Comparison of ENCODE assay signal across 7 mouse cellular contexts in the genomic region with DNA sequence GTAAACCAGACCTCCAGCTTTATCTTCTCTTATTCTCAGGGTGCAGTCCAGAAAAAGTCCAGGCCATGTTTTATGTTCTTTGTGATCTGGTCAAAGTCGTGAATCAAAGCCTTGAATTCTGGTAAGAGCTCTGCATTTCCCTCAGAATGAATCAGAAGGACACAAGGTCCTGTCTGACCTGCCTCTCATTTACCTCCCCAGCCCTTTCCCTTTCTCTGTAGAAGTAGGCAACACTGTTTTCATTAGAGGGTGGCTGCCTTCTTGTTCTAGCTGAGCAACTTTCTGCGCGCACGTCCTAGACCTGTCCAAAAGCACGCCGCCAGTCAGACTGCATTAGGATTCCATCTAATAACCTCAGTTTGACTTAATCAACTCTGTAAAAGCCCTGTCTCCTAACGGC. TPM values are rescaled to one million over a fixed set of nuclear protein-coding genes. Genes with fewer than 3 reads are reported as not detected.
DNase-seq lines count a peak whose midpoint lies in the region; ATAC-seq and TF ChIP-seq lines count a peak whose summit lies in the region.

No protein-coding gene starts in this region.

- TF ChIP-seq EP300 in CH12.LX (IDR thresholded peaks at IDR 0.05; ENCODE audit: low read length), result no peak

- DNase-seq in 3T3-L1 (ENCODE audit: low read depth, low spot score), result peak; percentile 74
- DNase-seq in CH12.LX (ENCODE audit: extremely low read depth), result peak; percentile 65
- DNase-seq in limb, embryonic 10.5 days (ENCODE audit: low spot score), result peak; percentile 59
- no peak for DNase-seq in cerebellum, postnatal 36 days
- DNase-seq in thymus, postnatal 10 days (ENCODE audit: low spot score in 2 of 2), result no peak

- dilution Hi-C loops in CH12.LX (cut with MboI; ENCODE audit: extremely low pct_ligation_motif_present, extremely low pct_unique_long_range_greater_than_20kb, low sequenced_read_pairs), result no loop called here

- ATAC-seq in stomach, embryonic 15.5 days (ENCODE audit: insufficient read depth, low FRiP score, low read depth), result no peak

- in situ Hi-C loops in CH12.LX (cut with MboI; ENCODE audit: low pct_ligation_motif_present, low pct_unique_long_range_greater_than_20kb, low sequenced_read_pairs), result no loop called here

- H3K27ac ChIP-seq in CH12.LX (ENCODE audit: insufficient read depth, low read depth), result peak overlapping the region; percentile 66
- peak overlapping the region; percentile 94 for H3K27ac ChIP-seq in embryonic fibroblast, embryonic 13.5 days (ENCODE audit: insufficient read depth, low read length)
- peak overlapping the region; percentile 95 for H3K27ac ChIP-seq in limb, embryonic 10.5 days
- H3K27ac ChIP-seq in stomach, embryonic 15.5 days, result peak overlapping the region; percentile 100

- H3K79me2 ChIP-seq in CH12.LX (replicated peaks; ENCODE audit: control insufficient read depth, extremely low read depth, insufficient read depth, poor library complexity, severe bottlenecking), result no peaks in the 10 kb centered on the region; the same call in 1 of the 2 replicates

- no peak for TF ChIP-seq RAD21 in CH12.LX (IDR thresholded peaks at IDR 0.05; ENCODE audit: low read depth, low read length)

- no peaks in the 10 kb centered on the region for H3K9me3 ChIP-seq in CH12.LX (replicated peaks; ENCODE audit: low read length)
- H3K9me3 ChIP-seq in limb, embryonic 10.5 days (replicated peaks), result no peaks in the 10 kb centered on the region
- no peaks in the 10 kb centered on the region for H3K9me3 ChIP-seq in stomach, embryonic 15.5 days

- peak; percentile 68 for TF ChIP-seq POLR2A in CH12.LX (IDR thresholded peaks at IDR 0.05; ENCODE audit: low read depth, low read length)
- peak; percentile 73 for TF ChIP-seq POLR2A in embryonic fibroblast, embryonic 13.5 days (IDR thresholded peaks at IDR 0.05; ENCODE audit: low read depth, low read length)

- H3K27me3 ChIP-seq in CH12.LX (replicated peaks), result no peaks in the 10 kb centered on the region
- no peaks in the 10 kb centered on the region for H3K27me3 ChIP-seq in limb, embryonic 10.5 days (ENCODE audit: low read depth, poor library complexity, severe bottlenecking)
- no peaks in the 10 kb centered on the region for H3K27me3 ChIP-seq in stomach, embryonic 15.5 days (replicated peaks)

- peak overlapping the region; percentile 83 for H3K9ac ChIP-seq in CH12.LX (ENCODE audit: insufficient read depth, low read depth)
- H3K9ac ChIP-seq in stomach, embryonic 15.5 days, result no peak overlapping the region

- peaks cover 0 to 3% of the 10 kb centered on the region in 2 experiments for H3K36me3 ChIP-seq in CH12.LX (replicated peaks in 1 of 2; ENCODE audit: control insufficient read depth in 1 of 2, insufficient read depth in 1 of 2, low read length in 1 of 2)
- H3K36me3 ChIP-seq in limb, embryonic 10.5 days, result no peaks in the 10 kb centered on the region
- H3K36me3 ChIP-seq in stomach, embryonic 15.5 days, result no peaks in the 10 kb centered on the region

- H3K4me1 ChIP-seq in CH12.LX (ENCODE audit: control insufficient read depth in 1 of 2, insufficient read depth in 2 of 2), result peaks cover 9 to 17% of the 10 kb centered on the region in 2 experiments; a peak in 2 of 4 replicates
- H3K4me1 ChIP-seq in embryonic fibroblast, embryonic 13.5 days (ENCODE audit: control insufficient read depth, insufficient read depth, low read length), result peaks cover 7% of the 10 kb centered on the region
- peaks cover 29% of the 10 kb centered on the region for H3K4me1 ChIP-seq in limb, embryonic 10.5 days
- H3K4me1 ChIP-seq in stomach, embryonic 15.5 days, result peaks cover 18% of the 10 kb centered on the region; the same call in 1 of the 2 replicates

- TF ChIP-seq CTCF in CH12.LX (conservative IDR thresholded peaks at IDR 0.05 in 1 of 2, IDR thresholded peaks at IDR 0.05 in 1 of 2; ENCODE audit: low read depth in 2 of 2, low read length in 2 of 2), result no peak
- no peak for TF ChIP-seq CTCF in embryonic fibroblast, embryonic 13.5 days (IDR thresholded peaks at IDR 0.05; ENCODE audit: borderline replicate concordance, insufficient read depth, low read length)

- H3K4me2 ChIP-seq in CH12.LX (ENCODE audit: insufficient read depth, low read depth, poor library complexity, severe bottlenecking), result peak overlapping the region; percentile 89
- peak overlapping the region; percentile 58 for H3K4me2 ChIP-seq in stomach, embryonic 15.5 days

- WGBS in limb, embryonic 10.5 days, result 50% methylated on average over 7 of the region's 7 CpGs
- 23% methylated on average over 7 of the region's 7 CpGs for WGBS in stomach, embryonic 15.5 days

- peak overlapping the region; percentile 61 to 90 (median 80) for H3K4me3 ChIP-seq in CH12.LX (replicated peaks in 1 of 3; ENCODE audit: low read depth in 2 of 3, low read length in 2 of 3, poor library complexity in 1 of 3)
- peak overlapping the region; percentile 46; the same call in 1 of the 2 replicates for H3K4me3 ChIP-seq in embryonic fibroblast, embryonic 13.5 days (ENCODE audit: insufficient read depth, low read length)
- H3K4me3 ChIP-seq in limb, embryonic 10.5 days, result peak overlapping the region; percentile 55
- peak overlapping the region; percentile 57 for H3K4me3 ChIP-seq in stomach, embryonic 15.5 days (replicated peaks)

TF ChIP-seq in CH12.LX, 34 proteins besides CTCF, POLR2A, EP300 and RAD21:
- TF ChIP-seq NELFE (IDR thresholded peaks at IDR 0.05; ENCODE audit: low read depth, low read length) (0 out of 2 replicates have a peak, but pooled peaks have one; percentile 35), SIN3A (IDR thresholded peaks at IDR 0.05; ENCODE audit: low read length) (peak; percentile 61; the same call in 1 of the 2 replicates), JUN (IDR thresholded peaks at IDR 0.05; ENCODE audit: insufficient read depth, low read depth, low read length) (no peak), TBP (conservative IDR thresholded peaks at IDR 0.05; ENCODE audit: low read depth, low read length) (peak; percentile 80), MXI1 (IDR thresholded peaks at IDR 0.05; ENCODE audit: low read depth, low read length) (0 out of 2 replicates have a peak, but pooled peaks have one; percentile 46)

RNA-seq across cellular contexts. Expression of gene Tmpo, which starts 0.8 kb away (rescaled TPM):
- total RNA-seq in CH12.LX (2012; rRNA removed) (163 and 179 TPM in 2 replicates), CH12.LX (2014; rRNA removed) (467 and 525 TPM in 2 replicates)
- polyA plus RNA-seq in CH12.LX (2012; ENCODE audit: insufficient read length, low read depth), result 177 and 198 TPM in 2 replicates
- 97.8 and 164 TPM in 2 replicates for polyA plus RNA-seq in embryonic fibroblast, embryonic 13.5 days (2011; ENCODE audit: insufficient read length, low read depth, missing spikeins)
- 260 and 300 TPM in 2 replicates for polyA plus RNA-seq in limb, embryonic 10.5 days (2016; fragmentation: Nextera tagmentation; extraction: Ambion mirVana)
- polyA plus RNA-seq in stomach, embryonic 15.5 days (2015; fragmentation: Nextera tagmentation; extraction: Ambion mirVana), result 196 and 217 TPM in 2 replicates

RNA-seq across cellular contexts. Expression of gene Slc25a3, which starts 56.4 kb away (rescaled TPM):
- 428 and 431 TPM in 2 replicates for total RNA-seq in CH12.LX (2012; rRNA removed)
- total RNA-seq in CH12.LX (2014; rRNA removed), result 509 and 560 TPM in 2 replicates
- 670 and 792 TPM in 2 replicates for polyA plus RNA-seq in CH12.LX (2012; ENCODE audit: insufficient read length, low read depth)
- polyA plus RNA-seq in embryonic fibroblast, embryonic 13.5 days (2011; ENCODE audit: insufficient read length, low read depth, missing spikeins), result 590 and 652 TPM in 2 replicates
- 412 and 416 TPM in 2 replicates for polyA plus RNA-seq in limb, embryonic 10.5 days (2016; fragmentation: Nextera tagmentation; extraction: Ambion mirVana)
- polyA plus RNA-seq in stomach, embryonic 15.5 days (2015; fragmentation: Nextera tagmentation; extraction: Ambion mirVana), result 440 and 482 TPM in 2 replicates

Comparison
In these comparisons a context has a peak if more than half of its experiments do, and no peak if none do; other contexts are left out.
1. DNase-seq: peak in 3T3-L1 (single experiment), CH12.LX (single experiment) and limb, embryonic 10.5 days (single experiment); none in cerebellum, postnatal 36 days (0 of 2) and thymus, postnatal 10 days (0 of 2).
2. Peak in every context shown above with its lines, with median percentiles within 50 percentile points of each other: H3K27ac ChIP-seq and H3K4me3 ChIP-seq.